Mouse (Mus musculus) urinary bladder, postnatal 14 days (tissue): ENCODE results near the gene Ctr9.

Experiments used
- DNase-seq: peaks from one replicate; pipeline ENCODE4 v3.0.0; 2021; ENCODE audit warnings: low spot score

The Ctr9 gene

DNA sequence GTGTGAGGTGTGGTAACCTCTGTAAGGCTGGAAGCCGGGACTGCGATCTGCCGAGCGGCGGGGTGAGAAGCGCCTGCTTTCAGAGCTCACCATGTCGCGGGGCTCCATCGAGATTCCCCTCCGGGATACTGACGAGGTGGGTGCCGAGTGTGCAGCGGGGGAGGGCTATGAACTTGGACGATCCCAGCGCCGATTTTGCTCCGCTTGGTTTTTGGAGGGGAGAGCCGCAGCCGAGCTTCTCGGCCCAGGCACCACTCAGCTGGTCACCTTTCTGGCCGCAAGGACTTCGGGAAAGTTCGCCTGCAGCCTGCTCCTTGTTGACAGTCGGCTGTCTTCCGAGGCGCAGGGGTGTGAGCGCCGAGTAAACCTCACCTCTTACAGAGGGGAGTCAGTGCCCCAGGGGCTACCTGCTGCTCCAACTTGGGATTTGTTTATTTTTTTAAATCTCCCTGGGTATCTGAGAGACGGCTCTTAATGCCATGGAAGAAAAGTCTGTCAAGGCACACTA is 349 bp downstream of the Ctr9 start:
- DNase-seq, result peak; percentile 46

- no peak for DNase-seq
Measured at GRCm38 (mm10) chr7:111048920-111049319, 20.2 kb downstream of the Ctr9 start.

DNA sequence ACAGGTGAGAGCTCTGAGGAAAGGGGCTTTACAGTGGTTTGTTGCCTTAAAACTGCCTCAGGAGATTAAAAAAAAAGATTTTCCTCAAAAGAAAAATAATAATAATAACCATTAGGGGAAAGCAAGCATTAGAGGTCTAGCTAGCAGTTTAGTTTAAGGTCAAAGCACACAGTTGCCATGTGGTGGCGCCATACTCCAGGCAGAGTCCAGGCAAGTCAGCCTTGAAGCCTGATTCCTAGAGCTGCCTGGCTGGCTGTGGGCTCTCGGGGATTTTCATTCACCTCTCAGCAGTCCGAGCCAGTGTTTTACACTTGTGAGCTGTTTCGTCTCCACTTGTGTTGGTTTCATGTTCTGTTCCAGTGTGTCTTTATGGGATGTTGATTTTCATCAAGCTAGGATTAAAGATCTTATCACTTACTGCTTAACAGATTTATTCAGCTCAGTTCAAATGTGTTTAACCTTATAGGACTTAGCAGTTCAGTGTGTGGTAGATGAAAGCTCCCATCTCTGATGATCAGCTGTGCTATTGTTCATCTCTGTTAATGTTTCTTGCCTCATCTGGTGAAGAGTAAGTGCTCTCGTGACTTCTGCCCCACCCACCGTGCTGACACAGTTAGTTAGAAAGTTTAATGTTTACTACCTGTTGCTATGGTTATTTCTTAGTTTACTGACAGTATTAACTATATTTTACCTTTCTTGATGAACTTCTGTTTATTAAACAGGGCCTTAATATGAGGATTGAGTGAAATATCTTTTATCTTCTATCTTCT is 21.1 kb downstream of the Ctr9 start:
- peak; percentile 64 for DNase-seq

GRCm38 (mm10) chr7:111055221-111055620 is 26.5 kb downstream of the Ctr9 start:
- DNase-seq, result no peak

DNA sequence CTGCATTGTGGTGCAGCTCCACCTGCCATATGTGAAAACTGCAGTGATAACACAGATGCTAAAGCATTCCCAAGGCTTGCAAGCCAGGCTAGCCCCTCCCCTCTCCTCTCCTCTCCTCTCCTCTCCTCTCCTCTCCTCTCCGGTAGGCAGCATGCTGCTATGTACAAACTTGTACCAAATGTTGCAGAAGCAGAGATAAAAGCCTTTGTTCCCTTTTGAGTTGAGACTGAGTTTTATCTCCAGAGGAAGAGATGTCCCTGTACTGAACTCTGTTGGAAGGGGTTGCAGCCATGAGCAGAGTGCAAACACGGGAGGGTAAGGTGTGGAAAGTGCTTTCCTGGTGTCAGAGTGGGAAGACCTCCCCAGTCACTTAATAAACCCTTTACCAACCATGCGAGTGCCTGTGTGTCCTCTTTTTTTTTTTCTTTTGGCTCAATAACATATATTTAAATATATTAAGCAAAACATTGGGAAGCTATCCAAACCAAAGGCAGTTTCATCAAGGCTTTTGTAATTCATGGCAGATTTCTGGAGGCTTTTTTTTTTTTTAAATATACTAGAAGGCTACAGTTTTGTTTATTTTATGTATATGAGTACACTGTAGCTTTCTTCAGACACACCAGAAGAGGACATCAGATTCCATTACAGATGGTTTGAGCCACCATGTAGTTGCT is 27.4 kb downstream of the Ctr9 start:
- no peak for DNase-seq

- DNase-seq, result no peak
Measured at GRCm38 (mm10) chr7:111059527-111059926, 30.8 kb downstream of the Ctr9 start.

DNA sequence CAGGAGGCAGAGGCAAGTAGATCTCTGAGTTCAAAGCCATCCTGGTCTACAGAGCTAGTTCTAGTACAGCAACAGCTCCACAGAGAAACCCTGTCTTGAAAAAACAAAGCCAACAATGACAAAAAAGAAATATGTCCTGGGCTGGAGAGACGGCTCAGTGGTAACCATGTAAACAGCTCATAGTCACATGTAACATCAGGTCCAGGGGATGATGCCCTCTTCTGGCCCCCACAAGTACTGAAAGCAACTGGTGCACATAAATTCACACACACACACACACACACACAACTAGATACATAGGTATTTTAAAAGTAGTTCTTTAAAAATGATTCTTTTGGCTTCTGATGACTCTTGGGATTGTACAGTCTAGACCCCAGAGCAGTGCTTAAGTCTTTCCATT is 34.2 kb downstream of the Ctr9 start:
- no peak for DNase-seq

DNA sequence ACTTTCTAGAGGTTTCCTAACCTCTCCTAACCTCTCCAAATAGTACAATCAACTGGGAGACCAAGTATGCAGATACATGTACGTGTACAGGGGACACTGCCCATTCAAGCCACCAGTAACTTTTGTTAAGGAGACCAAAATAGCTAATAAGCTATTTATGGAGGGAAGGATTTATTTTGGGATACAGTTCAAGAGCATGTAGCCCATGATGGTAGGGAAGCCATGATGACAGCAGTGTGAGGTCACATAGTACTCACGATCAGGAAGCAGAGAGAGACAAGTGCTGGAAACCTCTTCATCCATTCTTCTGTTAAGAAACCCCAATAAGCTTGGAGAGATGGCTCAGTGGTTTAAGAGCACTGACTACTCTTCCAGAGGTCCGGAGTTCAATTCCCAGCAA is 39.4 kb downstream of the Ctr9 start:
- DNase-seq, result no peak

DNA sequence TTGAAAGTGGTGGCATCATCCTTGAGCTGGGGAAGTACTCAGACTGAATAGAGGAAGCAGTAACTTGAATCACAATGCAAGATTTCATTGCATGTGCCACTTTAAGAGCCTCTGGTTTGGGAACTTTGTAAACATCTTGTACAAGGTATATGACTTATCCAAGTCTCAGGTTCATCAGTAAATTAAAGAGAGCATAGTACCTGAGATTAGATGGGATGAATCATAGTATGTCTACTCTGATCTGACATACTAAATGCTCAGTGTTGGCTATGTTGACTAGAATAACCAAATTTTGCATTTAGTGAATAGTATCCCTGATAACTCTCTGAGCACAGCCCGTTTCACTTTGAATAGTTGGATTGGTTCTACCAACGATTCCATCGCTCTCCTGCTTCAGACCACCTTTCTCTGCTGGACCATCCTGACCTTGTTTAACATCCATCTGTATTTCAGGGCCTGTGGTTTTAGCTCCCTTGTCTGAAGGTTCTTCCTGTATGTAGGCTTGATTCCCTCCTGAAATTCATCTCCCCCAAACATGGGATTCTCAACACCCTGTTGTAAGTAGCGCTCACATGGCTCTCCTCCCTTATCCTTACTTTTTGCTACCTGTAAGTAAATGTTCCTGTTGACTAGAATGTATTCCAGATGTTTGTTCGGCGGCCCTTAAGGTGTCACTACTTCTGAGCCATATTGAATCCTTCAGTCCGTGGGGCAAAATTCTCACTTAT is 40.9 kb downstream of the Ctr9 start:
- no peak for DNase-seq

- DNase-seq, result no peak
Measured at GRCm38 (mm10) chr7:111070167-111070496, 41.4 kb downstream of the Ctr9 start.

DNA sequence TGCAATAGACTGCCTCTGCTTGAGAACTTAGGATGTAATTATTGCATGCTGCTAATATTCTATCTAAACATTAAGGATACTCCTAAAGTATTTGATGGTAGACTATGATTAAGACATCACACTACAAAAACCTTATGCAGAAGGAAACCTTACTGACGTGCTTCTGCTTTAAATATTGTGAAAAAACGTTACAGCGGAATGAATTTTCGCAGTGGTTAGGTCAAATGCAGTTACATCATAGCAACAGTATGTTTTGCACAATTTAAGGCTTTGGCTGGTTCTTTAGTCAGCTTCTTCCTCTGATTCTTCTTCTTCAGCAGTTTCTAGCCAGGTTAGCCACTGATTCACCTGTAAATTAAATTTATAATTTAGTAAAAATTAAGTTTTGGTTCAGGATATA is 43.7 kb downstream of the Ctr9 start:
- DNase-seq, result no peak

DNA sequence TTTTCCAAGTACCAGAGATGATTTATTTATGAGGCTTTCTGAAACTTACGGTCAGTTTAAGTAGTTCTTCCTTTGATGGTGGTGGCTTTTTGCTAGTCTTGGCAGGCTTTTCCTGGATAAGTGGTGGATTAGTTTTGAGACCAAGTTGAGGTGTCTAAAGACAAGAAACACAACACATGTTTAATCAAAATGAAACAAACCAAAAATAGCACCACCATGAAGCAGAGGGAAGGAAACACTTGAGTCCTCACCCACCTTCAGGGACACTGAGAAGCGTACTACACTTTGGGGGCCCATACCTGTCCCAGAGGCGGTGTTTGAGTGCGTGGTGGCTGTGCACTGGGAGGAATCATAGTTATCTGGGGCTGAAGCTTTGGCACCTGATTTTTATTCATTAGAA is 46.5 kb downstream of the Ctr9 start:
- DNase-seq, result no peak

GRCm38 (mm10) chr7:111078271-111078670 is 49.5 kb downstream of the Ctr9 start:
- DNase-seq, result no peak

GRCm38 (mm10) chr7:111080026-111080425 is 51.3 kb downstream of the Ctr9 start:
- DNase-seq, result no peak

DNA sequence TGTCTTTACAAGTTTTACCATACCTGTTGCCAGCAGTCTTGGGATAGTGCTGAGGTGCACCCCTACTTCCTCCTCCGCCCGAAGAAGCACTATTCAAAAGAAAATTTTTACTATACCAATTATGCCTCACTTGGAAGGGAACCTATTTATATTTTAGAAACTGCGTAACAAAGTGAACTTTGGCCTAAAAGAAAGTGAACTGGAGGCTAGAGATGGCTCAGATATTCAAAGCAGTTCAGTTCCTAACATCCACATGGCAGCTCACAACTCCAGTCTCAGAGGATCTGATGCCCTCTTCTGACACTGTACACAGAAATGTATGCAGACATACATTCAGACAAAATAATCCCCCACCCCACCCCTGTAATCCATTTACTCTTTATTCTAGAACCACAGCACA is 52.1 kb downstream of the Ctr9 start:
- no peak for DNase-seq

GRCm38 (mm10) chr7:111082043-111082821 is 53.5 kb downstream of the Ctr9 start:
- peak; percentile 86 for DNase-seq

DNA sequence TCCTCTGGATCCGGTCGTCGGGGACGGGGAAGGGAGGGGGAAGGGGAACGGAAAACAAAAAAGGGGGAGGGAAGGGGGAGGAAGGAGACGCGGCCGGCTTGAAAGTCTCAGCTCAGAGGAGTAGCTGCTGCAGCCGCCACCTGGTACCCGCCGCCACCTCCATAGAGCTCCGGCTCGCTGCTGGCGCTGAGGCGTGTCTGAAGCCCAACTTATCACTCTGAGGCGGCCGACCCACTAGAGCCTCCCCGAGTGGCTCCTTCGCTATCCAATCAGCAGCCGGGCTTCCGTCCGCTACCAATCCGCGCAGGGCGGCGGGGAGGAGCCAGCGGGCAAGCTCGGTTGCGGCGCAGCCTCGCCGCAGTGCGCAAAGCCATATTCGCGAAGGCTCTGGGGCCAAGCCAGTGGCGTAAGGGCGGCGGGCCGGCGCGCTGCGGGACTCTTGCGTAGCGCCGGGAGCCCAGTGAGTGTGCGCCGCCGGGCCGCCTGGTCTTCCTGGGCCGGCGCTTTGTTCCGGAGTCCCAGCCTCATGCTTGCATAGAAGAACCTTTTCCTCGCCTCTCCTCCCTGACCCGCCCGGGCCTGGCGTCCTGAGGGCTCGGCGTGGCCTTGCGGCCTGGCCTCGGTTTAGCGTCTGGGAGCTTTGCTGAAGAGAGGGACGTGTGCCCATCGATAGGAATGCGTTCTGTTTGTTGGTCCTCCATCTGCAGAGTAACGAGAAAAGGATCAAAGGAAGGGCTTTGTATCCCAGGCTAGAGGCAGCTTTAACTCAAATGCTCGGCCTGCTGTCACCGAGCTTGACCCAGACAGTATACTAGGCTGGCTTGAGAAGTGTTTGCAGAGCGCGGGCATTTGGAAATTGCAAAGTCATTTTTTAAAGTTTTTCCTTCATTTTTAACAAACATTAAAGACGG is 54.3 kb downstream of the Ctr9 start, which contains the start of gene Eif4g2:
Gene Eif4g2 (minus strand): TSS at position 209 of the 911 bp plus-strand sequence.
- DNase-seq, result peak; percentile 98

DNA sequence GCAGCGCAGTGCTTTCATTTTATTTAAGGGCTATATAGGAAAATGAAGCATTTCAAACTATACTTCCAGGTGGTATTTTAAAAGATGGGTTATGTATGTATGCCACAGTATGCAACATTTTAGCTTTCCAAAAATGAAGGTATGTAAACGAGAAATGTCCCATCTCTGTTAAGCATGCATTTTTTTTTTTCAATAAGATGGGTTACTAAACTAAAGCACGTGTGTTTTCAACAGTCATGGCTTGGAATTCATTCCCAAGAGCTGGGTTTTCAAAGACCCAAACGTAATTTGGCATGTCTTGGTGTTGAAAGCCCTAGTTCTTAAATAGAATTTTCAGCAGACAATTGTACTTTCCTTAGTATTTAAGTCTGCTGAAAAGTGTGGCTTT is 55.0 kb downstream of the Ctr9 start:
- DNase-seq, result no peak

DNA sequence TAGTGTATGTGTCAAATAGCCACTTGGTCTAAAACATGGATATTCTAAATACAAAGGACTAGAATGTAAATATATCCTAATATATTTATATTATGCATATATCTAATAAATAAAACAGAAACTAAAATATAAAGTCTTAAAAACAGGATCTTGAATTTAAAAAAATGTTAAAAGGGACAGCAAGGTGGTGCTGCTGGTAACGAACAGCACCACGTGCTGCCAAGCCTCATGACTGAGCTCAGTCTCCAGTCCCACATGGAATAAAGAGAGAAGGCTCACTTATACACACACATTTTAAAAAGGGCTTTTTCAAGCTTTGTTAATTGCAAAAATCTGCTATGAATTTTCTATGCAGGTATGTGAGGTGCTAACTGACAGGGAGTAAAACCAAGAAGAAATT is 55.7 kb downstream of the Ctr9 start:
- DNase-seq, result no peak

DNA sequence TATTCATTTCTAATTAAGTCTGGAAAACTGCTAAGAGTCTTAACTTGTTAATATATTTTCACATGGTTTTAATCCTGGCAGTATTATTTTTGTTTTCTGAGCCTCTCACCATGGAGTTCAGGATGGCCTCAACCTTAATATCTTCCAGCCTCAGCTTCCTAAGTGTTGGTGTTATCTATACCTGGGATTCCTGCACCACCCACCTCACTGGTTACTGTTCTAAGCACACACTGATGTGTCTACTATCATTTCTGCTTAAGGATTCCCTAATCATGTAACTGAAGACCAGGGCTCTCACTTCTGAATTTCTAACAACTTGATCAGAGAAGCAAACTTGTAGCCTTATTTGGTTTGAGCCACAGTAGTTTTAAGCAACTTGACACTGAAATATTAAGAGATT is 56.4 kb downstream of the Ctr9 start:
- DNase-seq, result no peak

- DNase-seq, result no peak
Measured at GRCm38 (mm10) chr7:111095169-111095568, 66.4 kb downstream of the Ctr9 start.
